Mouse (Mus musculus): ENCODE results near the gene E130114P18Rik.

E130114P18Rik gene

GRCm38 (mm10) chr4:97532072-97532471, 245.8 kb downstream of the E130114P18Rik start:
- no peak for DNase-seq (ENCODE audit: low spot score)

- no peak for DNase-seq (ENCODE audit: low spot score)
Measured at GRCm38 (mm10) chr4:97528517-97528916, 249.4 kb downstream of the E130114P18Rik start.
